Mouse (Mus musculus) liver, embryonic 14.5 days (tissue): ENCODE results near the gene Gpha2. TPM values are rescaled to one million over a fixed set of nuclear protein-coding genes. Genes with fewer than 3 reads are reported as not detected.

Experiments
- ATAC-seq: fragments of 200-750 bp; cut with Nextera tagmentation; 2 replicates; pipeline ENCODE4 v1.8.0; 2017; ENCODE audit warnings: moderate number of reproducible peaks, mild to moderate bottlenecking, moderate library complexity; ENCODE audit not compliant: insufficient read depth
- DNase-seq, 3 experiments: peaks; one replicate each; pipeline ENCODE4 v3.0.0-alpha.2; 2012 to 2013; ENCODE audit warnings: low read depth in 3 of 3, low spot score in 3 of 3
- H3K27ac ChIP-seq: fragments of 300-500 bp; sonication (generic); 2 replicates; pipeline ENCODE4 v1.5.1; 2014; ENCODE audit warnings: moderate library complexity, mild to moderate bottlenecking, control low read depth, inconsistent platforms
- H3K27me3 ChIP-seq: fragments of 300-500 bp; sonication (generic); 2 replicates; pipeline ENCODE4 v1.6.1; 2014; ENCODE audit warnings: mild to moderate bottlenecking, low read length, moderate library complexity; ENCODE audit not compliant: control insufficient read depth, insufficient read depth
- H3K36me3 ChIP-seq: fragments of 300-500 bp; sonication (generic); replicated peaks from 2 replicates; pipeline ENCODE4 v1.6.1; 2014; ENCODE audit warnings: low read depth; ENCODE audit not compliant: control insufficient read depth, insufficient read depth
- H3K4me1 ChIP-seq, 2 experiments: fragments of 200-500 bp in 1 of 2; fragments of 300-500 bp in 1 of 2; sonication (generic) in 1 of 2; replicated peaks; 2 replicates each; pipeline ENCODE4 v1.6.1; 2012 to 2014; ENCODE audit warnings: antibody characterized with exemption in 1 of 2, inconsistent platforms in 1 of 2, low read length in 1 of 2; ENCODE audit not compliant: control insufficient read depth in 2 of 2, insufficient read depth in 2 of 2
- H3K4me2 ChIP-seq: fragments of 300-500 bp; sonication (generic); 2 replicates; pipeline ENCODE4 v1.6.1; 2014; ENCODE audit warnings: low read depth, mild to moderate bottlenecking, control low read depth, moderate library complexity
- H3K4me3 ChIP-seq, 2 experiments: fragments of 200-500 bp in 1 of 2; fragments of 300-500 bp in 1 of 2; sonication (generic) in 1 of 2; 2 replicates each; pipeline ENCODE4 v1.5.1; 2012 to 2014; ENCODE audit warnings: low read depth in 2 of 2, low read length in 2 of 2, mild to moderate bottlenecking in 2 of 2, control low read depth in 1 of 2, inconsistent platforms in 1 of 2, moderate library complexity in 1 of 2; ENCODE audit not compliant: insufficient read depth in 1 of 2
- H3K9ac ChIP-seq: fragments of 300-500 bp; sonication (generic); replicated peaks from 2 replicates; pipeline ENCODE4 v1.6.1; 2014; ENCODE audit warnings: mild to moderate bottlenecking, control low read depth, moderate library complexity
- H3K9me3 ChIP-seq: fragments of 300-500 bp; sonication (generic); 2 replicates; pipeline ENCODE4 v1.6.1; 2016; ENCODE audit warnings: low read length, mixed read lengths; ENCODE audit not compliant: control insufficient read depth
- CTCF ChIP-seq: IDR thresholded peaks from 2 replicates; pipeline ENCODE4 v1.5.1; 2016; ENCODE audit warnings: antibody characterized with exemption, low read depth, control low read depth
- EP300 ChIP-seq: IDR thresholded peaks from 2 replicates; pipeline ENCODE4 v1.6.1; 2016; ENCODE audit warnings: antibody characterized with exemption, low read depth
- WGBS: fragments of 180-500 bp; shearing (Covaris S2); extraction: QIAGEN DNeasy Blood & Tissue Kit; methylation state at CpG from one replicate; pipeline ENCODE4 v1.1.7; 2014; ENCODE audit not compliant: insufficient replicate concordance; 5-methylcytosine and 5-hydroxymethylcytosine counted together
- polyA plus RNA-seq, 2 experiments: library from polyadenylated mRNA; depleted of rRNA in 1 of 2; stranded (reverse) in 1 of 2; unstranded in 1 of 2; fragments of >200 nt; fragmentation: Nextera tagmentation in 1 of 2; extraction: Ambion mirVana in 1 of 2; gene quantifications; 2 replicates each; pipeline versions ENCODE4 v1.2.1 to v1.2.3; 2012 to 2014

Gpha2 gene
- polyA plus RNA-seq, 2 experiments = not detected

DNA sequence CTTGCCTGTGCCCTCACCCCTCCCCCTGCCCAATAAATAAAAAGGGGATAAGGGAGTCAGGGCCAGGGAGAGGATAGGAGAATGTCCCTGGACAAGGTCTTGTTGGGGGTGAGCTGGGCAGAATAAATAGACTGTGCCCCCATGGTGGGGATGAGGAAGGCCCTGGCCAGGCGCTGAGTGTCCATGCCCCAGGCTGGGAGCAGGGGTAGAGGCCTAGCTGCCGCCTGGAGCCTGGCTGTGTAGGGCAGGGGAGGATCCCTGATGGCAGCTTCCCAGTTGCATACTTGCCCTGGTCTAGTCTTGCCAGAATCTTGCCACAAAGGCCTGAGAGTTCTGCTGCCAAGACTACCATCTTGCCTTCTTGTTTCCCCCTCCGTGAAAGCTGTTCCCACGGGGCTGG is 1.7 kb downstream of the Gpha2 start:
- DNase-seq = no peak
- no peaks in the 10 kb centered on the region for H3K27me3 ChIP-seq
- ATAC-seq = no peak
- WGBS = 64% methylated on average over 4 of the region's 4 CpGs
- H3K9me3 ChIP-seq = no peaks in the 10 kb centered on the region
- H3K4me1 ChIP-seq = no peaks in the 10 kb centered on the region
- no peak overlapping the region for H3K27ac ChIP-seq
- no peak overlapping the region for H3K4me2 ChIP-seq
- H3K36me3 ChIP-seq = no peaks in the 10 kb centered on the region
- TF ChIP-seq EP300 = no peak
- no peak for TF ChIP-seq CTCF
- no peak overlapping the region for H3K9ac ChIP-seq
- H3K4me3 ChIP-seq = no peak overlapping the region

DNA sequence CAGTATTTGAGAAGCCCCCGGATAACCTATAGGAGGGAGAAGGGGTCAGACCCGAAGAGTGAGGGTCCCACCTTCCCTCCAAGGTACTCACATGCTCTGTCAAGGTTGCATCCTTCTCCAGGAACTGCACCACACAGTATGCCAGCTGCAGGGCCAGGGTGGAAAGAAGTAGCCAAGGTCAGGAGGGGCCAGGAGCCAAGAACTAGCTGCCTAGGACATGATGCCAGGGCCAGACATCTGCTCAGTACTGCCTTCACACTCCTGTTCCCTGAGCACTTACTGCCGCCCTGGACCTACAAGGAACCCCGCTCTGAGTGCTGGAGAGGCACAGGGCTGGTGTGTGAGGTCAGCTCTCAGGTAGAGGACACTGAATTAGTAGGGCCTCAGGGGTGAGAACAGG is 4.2 kb downstream of the Gpha2 start:
- Histone ChIP-seq H3K27me3 (no peaks in the 10 kb centered on the region), H3K9ac (no peak overlapping the region), H3K4me1 (peaks cover 8 to 9% of the 10 kb centered on the region in 2 experiments; a peak in 3 of 4 replicates), H3K9me3 (no peaks in the 10 kb centered on the region), H3K27ac (no peak overlapping the region), H3K4me3 (no peak overlapping the region), H3K36me3 (no peaks in the 10 kb centered on the region), H3K4me2 (no peak overlapping the region)
- TF ChIP-seq CTCF (no peak), EP300 (no peak)
- WGBS = 62% methylated on average over 4 of the region's 4 CpGs
- ATAC-seq = no peak
- no peak for DNase-seq

DNA sequence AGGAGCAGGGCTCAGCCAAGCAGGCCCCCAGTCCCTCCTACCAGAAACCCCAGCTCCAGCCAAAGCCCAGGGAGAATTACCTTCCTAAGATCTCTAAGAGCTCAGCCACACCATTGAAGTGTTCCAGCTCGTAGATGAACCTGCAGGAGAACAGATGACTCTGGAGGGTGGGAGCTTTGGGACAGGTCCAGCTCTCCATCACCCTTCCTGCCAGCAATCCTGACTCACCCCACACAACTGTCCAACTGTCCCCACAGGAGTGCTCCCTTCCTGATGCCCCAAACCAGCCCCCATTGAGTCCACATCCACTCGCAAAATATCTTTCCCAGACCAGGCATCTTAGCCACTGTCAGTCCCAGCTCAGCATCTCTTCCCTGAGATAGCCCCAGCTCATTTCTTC is 4.9 kb downstream of the Gpha2 start:
- H3K4me1 ChIP-seq = peaks cover 8 to 10% of the 10 kb centered on the region in 2 experiments; a peak in 3 of 4 replicates
- TF ChIP-seq CTCF (no peak), EP300 (no peak)
- H3K36me3 ChIP-seq = no peaks in the 10 kb centered on the region
- H3K9me3 ChIP-seq = no peaks in the 10 kb centered on the region
- H3K4me2 ChIP-seq = no peak overlapping the region
- WGBS = 73% methylated on average over 2 of the region's 2 CpGs
- H3K27me3 ChIP-seq = no peaks in the 10 kb centered on the region
- no peak overlapping the region for H3K27ac ChIP-seq
- H3K9ac ChIP-seq = no peak overlapping the region
- DNase-seq (no peak), ATAC-seq (no peak)
- H3K4me3 ChIP-seq = no peak overlapping the region

DNA sequence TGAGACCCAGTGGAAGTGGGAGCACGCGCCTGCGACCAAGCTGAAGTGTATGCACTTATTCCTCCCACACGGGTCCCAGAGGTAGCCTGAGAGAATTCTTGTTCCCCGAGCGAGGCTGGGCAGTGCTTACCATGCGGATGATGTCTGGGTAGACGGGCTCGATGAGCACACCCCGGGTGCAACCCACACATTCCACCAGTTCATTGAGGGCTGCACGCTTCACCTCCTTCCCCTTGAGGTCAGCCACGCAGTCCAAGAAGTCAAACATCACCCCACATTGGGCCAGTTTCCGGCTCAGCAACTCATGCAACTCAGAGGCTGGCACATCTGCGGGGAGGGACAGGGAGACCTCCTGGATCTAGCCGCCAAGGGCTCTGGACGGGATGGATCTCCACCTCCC is 7.5 kb downstream of the Gpha2 start:
- no peaks in the 10 kb centered on the region for H3K27me3 ChIP-seq
- H3K27ac ChIP-seq = no peak overlapping the region
- no peak overlapping the region for H3K4me3 ChIP-seq
- TF ChIP-seq EP300 (no peak), CTCF (no peak)
- no peak for ATAC-seq
- DNase-seq = no peak
- no peaks in the 10 kb centered on the region for H3K36me3 ChIP-seq
- no peaks in the 10 kb centered on the region for H3K9me3 ChIP-seq
- peaks cover 17 to 20% of the 10 kb centered on the region in 2 experiments for H3K4me1 ChIP-seq
- H3K4me2 ChIP-seq = no peak overlapping the region
- no peak overlapping the region for H3K9ac ChIP-seq
- WGBS = 84% methylated on average over 16 of the region's 16 CpGs

DNA sequence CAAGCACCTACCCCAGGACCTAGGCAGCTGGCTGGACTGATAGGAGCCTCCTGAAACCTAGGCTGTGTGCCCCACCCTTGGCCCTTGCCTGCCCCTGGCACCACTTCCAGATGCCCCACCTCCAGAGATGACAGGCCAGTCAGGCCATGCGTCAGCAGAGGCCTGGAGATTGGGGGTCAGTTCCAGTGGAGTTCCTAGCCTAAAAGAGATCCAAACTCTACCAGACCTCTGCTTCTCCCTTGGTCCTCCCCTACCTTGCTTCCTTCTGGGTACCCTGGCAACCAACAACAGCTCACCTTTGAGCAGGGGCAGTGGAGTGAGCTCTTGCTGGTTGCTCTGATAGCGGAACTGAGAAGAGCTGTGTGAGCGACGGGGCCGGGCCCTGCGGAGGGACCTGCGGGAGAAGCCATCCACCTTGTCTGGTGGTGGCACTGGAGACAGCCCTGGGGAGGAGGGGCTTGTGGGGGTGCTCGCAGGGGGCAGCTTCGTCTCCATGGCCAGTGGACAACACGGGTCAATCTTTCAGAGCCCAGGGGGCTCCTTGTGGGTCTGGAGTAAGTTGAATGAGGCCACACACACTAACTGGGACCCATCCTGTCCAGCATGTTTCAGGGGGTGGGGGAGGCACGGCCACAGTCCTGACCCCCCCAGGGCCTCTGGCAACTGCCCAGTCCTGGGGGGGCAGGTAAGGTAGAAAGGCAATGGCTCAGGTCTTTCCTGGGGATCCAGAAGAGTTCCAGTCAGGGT is 8.3 kb downstream of the Gpha2 start:
- H3K9ac ChIP-seq = no peak overlapping the region
- H3K36me3 ChIP-seq = no peaks in the 10 kb centered on the region
- TF ChIP-seq CTCF (no peak), EP300 (no peak)
- H3K4me2 ChIP-seq = peak overlapping the region; percentile 86
- no peak overlapping the region; a peak in 1 of 4 replicates for H3K4me3 ChIP-seq
- WGBS = 65% methylated on average over 11 of the region's 11 CpGs
- DNase-seq (no peak), ATAC-seq (no peak)
- no peaks in the 10 kb centered on the region for H3K27me3 ChIP-seq
- H3K9me3 ChIP-seq = no peaks in the 10 kb centered on the region
- peaks cover 20 to 25% of the 10 kb centered on the region in 2 experiments for H3K4me1 ChIP-seq
- no peak overlapping the region for H3K27ac ChIP-seq
